15 mouse cellular contexts compared by ENCODE assay signal in genomic region chr9:44868336-44869094, GRCm38 (mm10). TPM values are rescaled to one million over a fixed set of nuclear protein-coding genes. Genes with fewer than 3 reads are reported as not detected.
DNase-seq lines count a peak whose midpoint lies in the region; TF ChIP-seq lines count a peak whose summit lies in the region.
"Had no signal": no experiment of that assay in that cellular context is flagged by ENCODE, and none has a peak within 500 bp of the region (broad histone marks: within the 10 kb centered on the region; RNA-seq: fewer than 3 reads in every experiment).

No protein-coding gene starts in this region.

- H3K4me1 ChIP-seq in spleen, adult 2 months (ENCODE audit: control insufficient read depth, insufficient read depth, insufficient read length), result peaks cover 26% of the 10 kb centered on the region

- DNase-seq in adrenal gland, adult 2 months, result peak; percentile 17
- DNase-seq in adrenal gland, adult (ENCODE audit: inconsistent age in 2 of 2, low spot score in 1 of 2), result no peak
- DNase-seq in spleen, adult 2 months (ENCODE audit: low read depth in 1 of 2, low spot score in 2 of 2), result no peak
- no peak for DNase-seq in spleen, postnatal 36 days (ENCODE audit: low spot score in 2 of 2)
- DNase-seq in induced T-regulatory cell, adult 2 months (ENCODE audit: low read depth), result peak; percentile 76
- no peak for DNase-seq in lung, postnatal 10 days
- DNase-seq in left cerebral cortex, adult 8-10 months (ENCODE audit: low spot score in 2 of 2), result no peak
- no peak for DNase-seq in kidney, postnatal 25 days
- DNase-seq: cerebellum, adult 11-12 months; kidney, postnatal 14 days; lung, adult 2 months had no signal

- no peaks in the 10 kb centered on the region for H3K27me3 ChIP-seq in spleen, adult 2 months (ENCODE audit: control insufficient read depth, insufficient read depth, low read length)
- H3K27me3 ChIP-seq: heart, embryonic 15.5 days; hindbrain, embryonic 12.5 days; midbrain, embryonic 15.5 days had no signal

- peak overlapping the region; percentile 50; the same call in 1 of the 2 replicates for H3K27ac ChIP-seq in spleen, adult 2 months (ENCODE audit: insufficient read depth, low read length)
- H3K27ac ChIP-seq: forebrain, embryonic 10.5 days; heart, embryonic 15.5 days; hindbrain, embryonic 12.5 days; midbrain, embryonic 15.5 days had no signal

- no peak for TF ChIP-seq POLR2A in spleen, adult 2 months (IDR thresholded peaks at IDR 0.05; ENCODE audit: low read depth, low read length)

- no peak overlapping the region for H3K4me3 ChIP-seq in spleen, adult 2 months (ENCODE audit: extremely low read depth, insufficient read depth, insufficient read length)
- H3K4me3 ChIP-seq: forebrain, embryonic 10.5 days; heart, embryonic 15.5 days; hindbrain, embryonic 12.5 days; midbrain, embryonic 15.5 days had no signal

- WGBS in spleen, adult 2 months, result 66% methylated on average over 13 of the region's 13 CpGs

- no peak for TF ChIP-seq CTCF in spleen, adult 2 months (IDR thresholded peaks at IDR 0.05; ENCODE audit: extremely low read depth, insufficient read depth, insufficient read length, insufficient replicate concordance)

- H3K36me3 ChIP-seq in spleen, adult 2 months (ENCODE audit: control insufficient read depth, insufficient read depth, low read length), result peaks cover 4% of the 10 kb centered on the region; the same call in 1 of the 2 replicates
- H3K36me3 ChIP-seq: heart, embryonic 15.5 days had no signal

RNA-seq across cellular contexts. Expression of gene Kmt2a, which starts 12.6 kb away (rescaled TPM):
- 10 to 100 TPM; 20.0 to 38.4 TPM for total RNA-seq in adrenal gland, adult 2 months (2021)
- 12.9 and 19.4 TPM in 2 replicates for polyA plus RNA-seq in adrenal gland, adult 2 months (2012; rRNA removed)
- 36.8 and 38.4 TPM in 2 replicates for polyA plus RNA-seq in spleen, adult 2 months (2012; rRNA removed)
- total RNA-seq in left cerebral cortex, adult 8-10 months (2022), result 100 to 1,000 TPM in 1 of 4 experiments, 10 to 100 TPM in 3; 64.3 to 102 (median 73.5) TPM

RNA-seq across cellular contexts. Expression of gene Atp5l, which starts 52.0 kb away (rescaled TPM):
- 100 to 1,000 TPM; 557 to 696 TPM for total RNA-seq in adrenal gland, adult 2 months (2021)
- polyA plus RNA-seq in adrenal gland, adult 2 months (2012; rRNA removed), result 184 and 248 TPM in 2 replicates
- 65.8 and 79.4 TPM in 2 replicates for polyA plus RNA-seq in spleen, adult 2 months (2012; rRNA removed)
- 100 to 1,000 TPM; 275 to 372 (median 321) TPM for total RNA-seq in left cerebral cortex, adult 8-10 months (2022)

Comparison
In these comparisons a context has a peak if more than half of its experiments do, and no peak if none do; other contexts are left out.
1. DNase-seq: peak in adrenal gland, adult 2 months (single experiment) and induced T-regulatory cell, adult 2 months (single experiment); none in adrenal gland, adult (0 of 2), spleen, adult 2 months (0 of 2), spleen, postnatal 36 days (0 of 2), lung, postnatal 10 days (single experiment), left cerebral cortex, adult 8-10 months (0 of 2) and kidney, postnatal 25 days (0 of 2).